Mouse (Mus musculus) embryo, embryonic 10.5 days (tissue): ENCODE data around the gene Olfr672.
"Not testable (repeated sequence)": the region's sequence is repeated elsewhere in the genome, so short reads cannot be mapped to it uniquely, and the experiment has no call there.

Experiments used
- DNase-seq: peaks from one replicate; pipeline ENCODE4 v3.0.0-alpha.2; 2015; ENCODE audit warnings: low spot score

The Olfr672 gene

DNA sequence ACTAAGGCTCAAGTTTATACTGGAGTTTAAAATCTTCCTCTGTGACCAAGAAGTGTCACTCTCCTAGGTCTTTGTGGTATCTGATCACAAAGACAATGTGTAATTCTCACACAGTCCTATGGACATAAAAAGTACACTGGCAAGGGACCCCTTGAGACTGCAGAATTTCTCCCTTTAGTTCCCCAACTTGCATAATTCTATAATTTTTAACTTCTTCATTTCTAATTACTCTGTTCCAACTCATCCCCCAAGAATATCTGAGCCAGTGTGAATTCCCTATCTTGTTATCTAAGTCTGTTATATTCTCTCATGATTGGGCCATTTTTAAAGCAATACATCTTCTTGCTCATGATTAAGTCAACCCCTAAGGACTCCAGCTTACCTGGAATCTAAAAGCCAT lies at the start of gene Olfr672:
Gene Olfr672, minus strand, starts transcription at position 101 of the 400 bp plus-strand sequence.
- no peak for DNase-seq

GRCm38 (mm10) chr7:105033836-105034235 lies 32.0 kb upstream of the Olfr672 start:
- peak; percentile 9 for DNase-seq

DNA sequence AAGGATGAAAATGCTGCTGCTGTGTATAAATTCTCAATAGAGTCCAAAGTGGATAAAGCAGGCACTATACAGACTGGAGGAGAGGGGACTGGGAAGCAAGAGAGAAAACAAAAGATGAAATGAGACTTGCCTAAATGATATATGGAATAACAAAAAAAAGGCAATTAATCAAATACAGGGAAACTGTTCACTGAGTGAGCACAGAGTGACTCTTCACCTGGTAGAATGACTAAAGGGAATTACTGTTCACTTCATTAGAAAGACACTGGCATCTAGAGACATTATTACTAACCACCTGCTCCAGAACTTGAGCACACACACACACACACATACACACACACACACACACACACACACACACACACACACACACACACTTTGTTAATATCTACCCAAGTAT lies 30.6 kb upstream of the Olfr672 start, which contains the start of gene Olfr676:
Gene Olfr676, plus strand, starts transcription at position 301 of the 400 bp plus-strand sequence.
- DNase-seq, result no peak

- DNase-seq, result no peak
These were observed 26.5 kb upstream of the Olfr672 start, which contains the start of gene Olfr675 for GRCm38 (mm10) chr7:105028360-105028759. TSS of gene Olfr675 (minus strand) at chr7:105028460.

DNA sequence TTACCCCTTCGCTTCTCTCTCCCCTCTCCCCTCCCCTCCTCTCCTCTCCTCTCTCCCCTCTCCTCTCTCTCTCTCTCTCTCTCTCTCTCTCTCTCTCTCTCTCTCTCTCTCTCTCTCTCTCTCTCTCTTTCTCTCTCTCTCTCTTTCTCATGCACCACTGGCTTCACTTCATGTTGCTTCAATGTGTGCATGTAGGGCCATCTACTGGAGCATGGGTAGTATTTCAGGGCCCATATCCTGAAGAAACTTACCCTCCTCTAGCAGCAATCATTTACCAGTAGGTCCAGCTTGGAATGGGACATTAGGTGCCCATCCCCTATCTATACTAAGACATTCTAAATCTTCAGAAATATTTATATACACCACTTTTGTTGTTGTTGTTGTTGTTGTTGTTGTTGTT lies 20.7 kb upstream of the Olfr672 start:
- peak; percentile 1 for DNase-seq

DNA sequence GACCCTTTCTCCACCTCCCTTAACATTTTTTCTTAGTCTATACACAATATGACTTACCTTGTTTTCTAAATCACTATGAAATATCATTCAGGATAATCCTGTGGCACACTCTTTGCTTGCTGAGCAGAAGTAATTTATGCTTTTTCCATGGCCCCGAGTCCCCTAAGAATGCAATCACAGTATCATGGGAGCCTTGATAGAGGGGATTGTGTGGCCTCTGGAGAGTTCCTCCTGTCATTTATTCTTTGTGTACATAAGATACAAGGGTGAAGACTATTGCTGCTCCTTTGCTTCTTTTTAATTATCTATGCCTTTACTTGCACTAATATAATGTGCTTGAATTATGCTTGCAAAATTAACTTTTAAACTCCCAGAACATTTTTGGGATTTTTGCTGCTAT lies 22.8 kb downstream of the Olfr672 start, which contains the start of gene Olfr671:
Gene Olfr671, minus strand, starts transcription at position 101 of the 400 bp plus-strand sequence.
- no peak for DNase-seq

- DNase-seq, result not testable (repeated sequence)
These were observed 29.3 kb downstream of the Olfr672 start for GRCm38 (mm10) chr7:104972507-104972906.

DNA sequence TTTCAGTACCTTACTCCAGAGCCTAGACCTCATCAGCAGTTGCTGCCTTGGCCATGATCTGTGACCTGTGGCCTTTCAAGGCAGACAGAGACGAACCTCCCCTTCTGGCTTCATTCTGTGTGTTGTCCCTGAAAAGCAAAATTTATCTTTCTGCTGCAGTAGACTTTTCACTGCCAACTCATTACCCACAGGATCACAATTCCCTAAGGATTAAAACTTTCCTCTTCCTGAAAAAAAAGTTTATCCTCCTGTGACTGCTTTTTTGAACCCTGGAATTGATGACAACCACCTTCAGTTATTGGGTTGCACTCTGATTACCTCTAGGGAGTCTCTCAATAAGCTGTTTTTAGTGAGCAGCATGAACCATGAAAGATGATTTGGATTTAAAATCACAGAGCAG lies 39.3 kb downstream of the Olfr672 start, which contains the start of gene Olfr670:
Gene Olfr670, minus strand, starts transcription at position 101 of the 400 bp plus-strand sequence.
- no peak for DNase-seq

DNA sequence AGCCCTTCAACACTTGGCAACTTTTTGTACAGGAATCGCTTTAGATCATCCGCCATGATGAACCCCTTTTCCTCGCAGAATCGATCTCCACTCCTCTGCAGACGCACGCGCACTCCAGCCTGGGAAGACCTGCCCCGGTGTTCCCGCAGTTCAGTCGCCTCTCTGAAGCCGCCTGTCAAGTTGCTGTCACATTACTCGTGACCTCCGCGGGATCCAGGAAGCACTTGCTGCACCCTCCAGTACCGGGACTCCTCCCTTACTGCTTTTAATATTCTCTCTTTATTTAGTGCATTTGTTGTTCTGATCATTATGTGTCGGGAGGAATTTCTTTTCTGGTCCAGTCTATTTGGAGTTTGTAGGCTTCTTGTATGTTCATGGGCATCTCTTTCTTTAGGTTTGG lies 51.6 kb downstream of the Olfr672 start:
- not testable (repeated sequence) for DNase-seq
